Mouse (Mus musculus) embryonic facial prominence, embryonic 13.5 days (tissue): ENCODE measurements around the gene Gm13288. TPM values are rescaled to one million over a fixed set of nuclear protein-coding genes. Genes with fewer than 3 reads are reported as not detected.

ENCODE experiments used
- polyA plus RNA-seq: library from polyadenylated mRNA; unstranded; fragments of >200 nt; fragmentation: Nextera tagmentation; extraction: Ambion mirVana; gene quantifications from 2 replicates; pipeline ENCODE4 v1.2.1, GENCODE M21; 2015

The Gm13288 gene
- polyA plus RNA-seq, 1 experiment from 2014 or later: 0.11 TPM

Other genes with a start within 250 kb of the Gm13288 start
- not detected in 2 replicates for gene Ifna15, start 247.3 kb upstream of the Gm13288 start, polyA plus RNA-seq
- gene Ifna14, start 233.7 kb upstream of the Gm13288 start, polyA plus RNA-seq: not detected in 2 replicates
- gene Ifna9, start 213.1 kb upstream of the Gm13288 start, polyA plus RNA-seq: not detected in 2 replicates
- gene Ifna12, start 202.2 kb upstream of the Gm13288 start, polyA plus RNA-seq: not detected in 2 replicates
- gene C87499, start 171.1 kb upstream of the Gm13288 start, polyA plus RNA-seq: not detected in 2 replicates
- not detected in 2 replicates for gene Ifna13, start 161.1 kb upstream of the Gm13288 start, polyA plus RNA-seq
- not detected in 2 replicates for gene Ifna16, start 128.6 kb upstream of the Gm13288 start, polyA plus RNA-seq
- gene Ifna2, start 121.6 kb upstream of the Gm13288 start, polyA plus RNA-seq: not detected in 2 replicates
- not detected in 2 replicates for gene Ifnab, start 114.2 kb upstream of the Gm13288 start, polyA plus RNA-seq
- gene Gm26566, start 83.7 kb upstream of the Gm13288 start, polyA plus RNA-seq: 0.84 and 1.0 TPM in 2 replicates
- gene Klhl9, start 83.1 kb upstream of the Gm13288 start, polyA plus RNA-seq: 111 and 122 TPM in 2 replicates
- not detected in 2 replicates for gene Gm13271, start 50.7 kb upstream of the Gm13288 start, polyA plus RNA-seq
- gene Gm13283, start 45.4 kb upstream of the Gm13288 start, polyA plus RNA-seq: 0.22 and 0.63 TPM in 2 replicates
- 0.46 and 0.70 TPM in 2 replicates for gene Gm13290, start 31.7 kb upstream of the Gm13288 start, polyA plus RNA-seq
- gene Gm13289, start 28.6 kb upstream of the Gm13288 start, polyA plus RNA-seq: not detected in 2 replicates
- gene Gm13272, start 25.7 kb upstream of the Gm13288 start, polyA plus RNA-seq: not detected in 2 replicates
- gene Ifnz, start 23.4 kb upstream of the Gm13288 start, polyA plus RNA-seq: not detected in 2 replicates
- gene Gm13276, start 19.8 kb upstream of the Gm13288 start, polyA plus RNA-seq: not detected in 2 replicates
- gene Gm13277, start 16.9 kb upstream of the Gm13288 start, polyA plus RNA-seq: not detected in 2 replicates
- gene Gm13278, start 14.0 kb upstream of the Gm13288 start, polyA plus RNA-seq: not detected in 2 replicates
- not detected in 2 replicates for gene Gm13275, start 11.0 kb upstream of the Gm13288 start, polyA plus RNA-seq
- gene Gm13279, start 8.1 kb upstream of the Gm13288 start, polyA plus RNA-seq: not detected in 2 replicates
- 0.58 and 1.4 TPM in 2 replicates for gene Gm13285, start 5.9 kb upstream of the Gm13288 start, polyA plus RNA-seq
- gene Gm13287, start 2.3 kb upstream of the Gm13288 start, polyA plus RNA-seq: not detected in 2 replicates
- gene Ifna7, start 10.7 kb downstream of the Gm13288 start, polyA plus RNA-seq: not detected in 2 replicates
- gene Ifna11, start 14.4 kb downstream of the Gm13288 start, polyA plus RNA-seq: not detected in 2 replicates
- gene Ifna6, start 21.9 kb downstream of the Gm13288 start, polyA plus RNA-seq: not detected in 2 replicates
- gene Ifna5, start 30.0 kb downstream of the Gm13288 start, polyA plus RNA-seq: not detected in 2 replicates
- gene Ifna4, start 36.3 kb downstream of the Gm13288 start, polyA plus RNA-seq: not detected in 2 replicates
- not detected in 2 replicates for gene Ifna1, start 44.6 kb downstream of the Gm13288 start, polyA plus RNA-seq
- gene Ifne, start 74.7 kb downstream of the Gm13288 start, polyA plus RNA-seq: not detected in 2 replicates